ENCODE assay signal across 24 mouse cellular contexts in the genomic region with DNA sequence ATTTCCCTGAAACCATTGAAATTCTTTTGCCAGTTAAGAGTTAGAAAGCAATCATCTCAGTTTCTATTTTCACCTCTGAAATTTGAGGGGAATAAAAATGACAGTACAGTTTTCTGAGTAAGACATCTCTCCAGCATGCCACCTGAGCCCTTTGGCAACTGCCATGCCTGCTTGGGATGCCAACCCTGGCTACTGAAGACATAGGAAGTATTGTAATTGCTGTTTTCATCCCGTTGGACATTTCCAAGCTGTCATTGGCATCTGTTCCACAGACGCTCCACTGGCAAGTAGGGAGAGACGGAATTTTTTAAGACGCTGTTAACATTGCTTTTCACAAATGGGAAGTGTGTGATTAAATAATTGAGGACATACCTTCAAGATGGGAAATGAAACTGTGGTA.
DNase-seq lines count a peak whose midpoint lies in the region; ATAC-seq lines count a peak whose summit lies in the region.
"Had no signal": no experiment of that assay in that cellular context is flagged by ENCODE, and none has a peak within 500 bp of the region (broad histone marks: within the 10 kb centered on the region; RNA-seq: fewer than 3 reads in every experiment).

No protein-coding gene starts in this region.

- H3K36me3 ChIP-seq in hindbrain, embryonic 14.5 days (replicated peaks; ENCODE audit: control insufficient read depth, insufficient read depth) = no peaks in the 10 kb centered on the region
- no peaks in the 10 kb centered on the region for H3K36me3 ChIP-seq in hindbrain, embryonic 13.5 days
- H3K36me3 ChIP-seq: embryonic facial prominence, embryonic 12.5 days; intestine, embryonic 15.5 days; limb, embryonic 13.5 days; liver, embryonic 13.5 days; neural tube, embryonic 12.5 days had no signal

- DNase-seq in hindbrain, embryonic 14.5 days (ENCODE audit: low spot score) = peak; percentile 43
- peak; percentile 30 for DNase-seq in layer of hippocampus, adult 9-11 months
- no peak for DNase-seq in layer of hippocampus, postnatal 25 days (ENCODE audit: extremely low spot score in 1 of 2, low spot score in 1 of 2)
- peak; percentile 40 for DNase-seq in brain, adult 2 months (ENCODE audit: low read depth, low spot score)
- peak; percentile 56 for DNase-seq in brain, embryonic 18.5 days (ENCODE audit: low read depth, low spot score)
- no peak for DNase-seq in frontal cortex, postnatal 36 days (ENCODE audit: low spot score in 2 of 2)
- DNase-seq: adrenal gland, adult 2 months; cerebellum, adult 18-20 months; gastrocnemius, postnatal 25 days; heart, adult 2 months; heart, postnatal 36 days; kidney, adult 9 months; kidney, postnatal 25 days; liver, embryonic 13.5 days; lung, embryonic 14.5 days; lung, postnatal 4 days; spleen, adult 18-20 months; thymus, postnatal 25 days had no signal

- H3K4me3 ChIP-seq in hindbrain, embryonic 14.5 days (replicated peaks; ENCODE audit: low read length) = no peak overlapping the region
- H3K4me3 ChIP-seq in hindbrain, embryonic 13.5 days = no peak overlapping the region
- H3K4me3 ChIP-seq: embryonic facial prominence, embryonic 12.5 days; erythroblast, embryonic 14.5 days; heart, adult 2 months; intestine, embryonic 15.5 days; limb, embryonic 13.5 days; liver, embryonic 13.5 days; neural tube, embryonic 12.5 days had no signal

- WGBS in hindbrain, embryonic 14.5 days = 76% methylated on average over 4 of the region's 4 CpGs
- 81% methylated on average over 4 of the region's 4 CpGs for WGBS in hindbrain, embryonic 13.5 days

- ATAC-seq in hindbrain, embryonic 14.5 days (ENCODE audit: low FRiP score) = no peak; the same call in 1 of the 2 replicates
- no peak for ATAC-seq in hindbrain, embryonic 13.5 days (ENCODE audit: low FRiP score)
- ATAC-seq: intestine, embryonic 15.5 days had no signal

- no peaks in the 10 kb centered on the region for H3K27me3 ChIP-seq in hindbrain, embryonic 14.5 days (ENCODE audit: control insufficient read depth, insufficient read depth, low read length)
- no peaks in the 10 kb centered on the region for H3K27me3 ChIP-seq in hindbrain, embryonic 13.5 days
- H3K27me3 ChIP-seq: embryonic facial prominence, embryonic 12.5 days; intestine, embryonic 15.5 days; liver, embryonic 13.5 days; neural tube, embryonic 12.5 days had no signal

- H3K9me3 ChIP-seq in hindbrain, embryonic 14.5 days (ENCODE audit: control insufficient read depth, low read length) = no peaks in the 10 kb centered on the region
- no peaks in the 10 kb centered on the region for H3K9me3 ChIP-seq in hindbrain, embryonic 13.5 days
- H3K9me3 ChIP-seq: embryonic facial prominence, embryonic 12.5 days; intestine, embryonic 15.5 days; limb, embryonic 13.5 days; liver, embryonic 13.5 days; neural tube, embryonic 12.5 days had no signal

- no peak overlapping the region for H3K9ac ChIP-seq in hindbrain, embryonic 14.5 days
- no peak overlapping the region for H3K9ac ChIP-seq in hindbrain, embryonic 13.5 days
- H3K9ac ChIP-seq: embryonic facial prominence, embryonic 12.5 days; intestine, embryonic 15.5 days; limb, embryonic 13.5 days; liver, embryonic 13.5 days; lung, embryonic 14.5 days; neural tube, embryonic 12.5 days had no signal

- no peaks in the 10 kb centered on the region for H3K4me1 ChIP-seq in hindbrain, embryonic 14.5 days (replicated peaks; ENCODE audit: control insufficient read depth, insufficient read depth, low read length)
- no peaks in the 10 kb centered on the region for H3K4me1 ChIP-seq in hindbrain, embryonic 13.5 days (replicated peaks)
- H3K4me1 ChIP-seq: embryonic facial prominence, embryonic 12.5 days; intestine, embryonic 15.5 days; liver, embryonic 13.5 days; neural tube, embryonic 12.5 days had no signal

- H3K4me2 ChIP-seq in hindbrain, embryonic 14.5 days (replicated peaks) = no peak overlapping the region
- H3K4me2 ChIP-seq in hindbrain, embryonic 13.5 days = no peak overlapping the region
- H3K4me2 ChIP-seq: embryonic facial prominence, embryonic 12.5 days; intestine, embryonic 15.5 days; limb, embryonic 13.5 days; liver, embryonic 13.5 days; lung, embryonic 14.5 days; neural tube, embryonic 12.5 days had no signal

- H3K27ac ChIP-seq in hindbrain, embryonic 14.5 days = no peak overlapping the region
- no peak overlapping the region for H3K27ac ChIP-seq in hindbrain, embryonic 13.5 days
- H3K27ac ChIP-seq: embryonic facial prominence, embryonic 12.5 days; heart, adult 2 months; intestine, embryonic 15.5 days; limb, embryonic 13.5 days; liver, embryonic 13.5 days; neural tube, embryonic 12.5 days had no signal

Comparison
In these comparisons a context has a peak if more than half of its experiments do, and no peak if none do; other contexts are left out.
1. DNase-seq: peak in hindbrain, embryonic 14.5 days (single experiment), layer of hippocampus, adult 9-11 months (single experiment), brain, adult 2 months (single experiment) and brain, embryonic 18.5 days (single experiment); none in layer of hippocampus, postnatal 25 days (0 of 2) and frontal cortex, postnatal 36 days (0 of 2).